Mouse (Mus musculus) MEL (cell line): ENCODE data around the gene Atp4a.

ENCODE experiments used
- CTCF ChIP-seq, 3 experiments: IDR thresholded peaks in 2 of 3; conservative IDR thresholded peaks in 1 of 3; 2 replicates each; pipeline ENCODE4 v1.5.1; 2011 to 2012; ENCODE audit warnings: low read length in 3 of 3, low read depth in 2 of 3, mild to moderate bottlenecking in 2 of 3, improper control_type of control experiment in 1 of 3, inconsistent platforms in 1 of 3, mixed read lengths in 1 of 3, moderate library complexity in 1 of 3; ENCODE audit not compliant: control insufficient read depth in 1 of 3, insufficient read depth in 1 of 3, poor library complexity in 1 of 3, severe bottlenecking in 1 of 3
- NELFE ChIP-seq: IDR thresholded peaks from 2 replicates; pipeline ENCODE4 v1.6.1; 2011; ENCODE audit warnings: low read depth, low read length, improper control_type of control experiment

DNA sequence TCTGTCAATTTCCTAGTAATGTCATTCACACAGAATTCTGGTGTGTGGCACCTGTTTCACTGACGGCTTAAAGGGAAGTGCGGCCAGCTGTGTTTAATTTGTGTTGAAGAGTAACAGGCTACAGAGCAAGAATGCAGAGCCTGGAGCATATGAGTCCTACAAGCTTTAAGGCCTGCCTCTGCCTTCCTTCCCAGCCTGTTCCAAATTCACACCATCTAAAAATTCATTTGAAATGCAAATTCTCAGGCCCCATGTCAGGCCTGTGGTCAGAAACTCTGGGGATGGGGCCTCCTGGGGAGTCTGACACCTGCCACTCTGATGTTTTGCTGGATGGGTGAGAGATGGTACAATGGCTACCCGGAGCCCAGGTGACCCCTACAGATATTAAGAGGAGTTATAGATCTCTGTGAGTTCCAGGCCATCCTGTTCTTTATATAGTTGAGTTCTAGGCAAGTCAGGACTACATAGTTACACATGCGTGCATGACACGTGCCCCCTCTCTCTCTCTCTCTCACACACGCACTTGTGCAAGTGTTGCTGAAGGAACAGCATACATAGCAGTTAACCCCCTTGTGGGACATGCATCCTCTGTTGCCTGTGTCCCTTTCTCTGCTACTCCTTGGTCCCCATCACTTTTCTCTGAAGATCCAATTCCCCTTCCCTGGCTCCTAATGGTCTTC, 11.4 kb downstream of the Atp4a start:
- no peak for TF ChIP-seq NELFE
- TF ChIP-seq CTCF (IDR thresholded peaks at IDR 0.05 in 2 of 3, conservative IDR thresholded peaks at IDR 0.05 in 1 of 3; ENCODE audit: control insufficient read depth in 1 of 3, insufficient read depth in 1 of 3, low read depth in 2 of 3, low read length in 3 of 3, poor library complexity in 1 of 3, severe bottlenecking in 1 of 3) = no peak
